Mouse (Mus musculus) neural tube, embryonic 14.5 days (tissue): ENCODE measurements around the gene Cpeb1. TPM values are rescaled to one million over a fixed set of nuclear protein-coding genes. Genes with fewer than 3 reads are reported as not detected.
A peak's percentile ranks its signal among the peaks of the same experiment; 100 is the strongest.

ENCODE experiments used
- ATAC-seq: fragments of 200-750 bp; cut with Nextera tagmentation; 2 replicates; pipeline ENCODE4 v1.8.0; 2017; ENCODE audit warnings: low read depth, mild to moderate bottlenecking, moderate TSS enrichment, moderate library complexity
- H3K27ac ChIP-seq: fragments of 300-500 bp; sonication (generic); 2 replicates; pipeline ENCODE4 v1.5.1; 2014; ENCODE audit warnings: low read depth, mild to moderate bottlenecking, control low read depth, low read length, moderate library complexity, mixed read lengths
- H3K27me3 ChIP-seq: fragments of 300-500 bp; sonication (generic); 2 replicates; pipeline ENCODE4 v1.6.1; 2014; ENCODE audit warnings: low read length; ENCODE audit not compliant: control insufficient read depth, insufficient read depth
- H3K36me3 ChIP-seq: fragments of 300-500 bp; sonication (generic); 2 replicates; pipeline ENCODE4 v1.6.1; 2014; ENCODE audit warnings: low read length, mixed read lengths; ENCODE audit not compliant: control insufficient read depth, insufficient read depth
- H3K4me1 ChIP-seq: fragments of 300-500 bp; sonication (generic); 2 replicates; pipeline ENCODE4 v1.6.1; 2014; ENCODE audit warnings: low read length; ENCODE audit not compliant: control insufficient read depth, insufficient read depth
- H3K4me2 ChIP-seq: fragments of 300-500 bp; sonication (generic); 2 replicates; pipeline ENCODE4 v1.6.1; 2014; ENCODE audit warnings: mild to moderate bottlenecking, low read depth, low read length, control low read depth
- H3K4me3 ChIP-seq: fragments of 300-500 bp; sonication (generic); 2 replicates; pipeline ENCODE4 v1.5.1; 2014; ENCODE audit warnings: low read depth, low read length, control low read depth, mixed read lengths
- H3K9ac ChIP-seq: fragments of 300-500 bp; sonication (generic); replicated peaks from 2 replicates; pipeline ENCODE4 v1.6.1; 2014; ENCODE audit warnings: low read depth, mild to moderate bottlenecking, control low read depth, low read length, mixed read lengths
- H3K9me3 ChIP-seq: fragments of 300-500 bp; sonication (generic); 2 replicates; pipeline ENCODE4 v1.6.1; 2016; ENCODE audit warnings: low read length; ENCODE audit not compliant: control insufficient read depth
- WGBS: fragments of 180-500 bp; shearing (Covaris S2); extraction: QIAGEN DNeasy Blood & Tissue Kit; methylation state at CpG from one replicate; pipeline ENCODE4 v1.1.7; 2014; 5-methylcytosine and 5-hydroxymethylcytosine counted together
- polyA plus RNA-seq: library from polyadenylated mRNA; unstranded; fragments of >200 nt; fragmentation: Nextera tagmentation; extraction: Ambion mirVana; gene quantifications from 2 replicates; pipeline ENCODE4 v1.2.1, GENCODE M21; 2014

Gene Cpeb1
- polyA plus RNA-seq = 6.9 and 8.0 TPM in 2 replicates

DNA sequence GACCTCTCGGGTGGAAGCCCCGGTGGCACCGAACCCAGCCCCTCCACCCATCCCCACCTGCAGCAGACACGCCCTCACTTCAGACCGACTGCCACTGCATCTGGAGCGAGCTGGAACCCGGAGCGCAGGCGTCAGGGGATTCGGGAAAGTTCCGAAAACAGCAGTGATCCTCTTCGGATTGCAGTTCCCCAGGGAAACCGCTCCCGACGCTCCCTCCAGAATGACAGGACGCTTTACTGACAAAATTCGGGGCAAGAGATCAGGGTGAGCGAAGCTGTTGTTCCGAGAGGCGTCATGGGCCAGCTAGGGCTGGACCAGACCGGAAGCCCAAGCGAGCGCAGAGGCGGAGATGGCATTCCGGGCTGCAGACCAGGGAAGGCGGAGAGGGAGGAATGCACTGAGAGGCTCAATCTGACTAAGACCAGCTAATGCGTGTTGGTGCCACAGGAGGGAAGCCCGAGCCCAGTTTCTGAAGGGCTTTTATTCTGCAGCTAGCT lies at the start of gene Cpeb1:
Gene Cpeb1, minus strand, starts transcription at position 311 of the 497 bp plus-strand sequence.
- H3K4me3 ChIP-seq = peak within 1 kb of the TSS; percentile 54
- H3K27ac ChIP-seq = no peak within 1 kb of the TSS
- H3K4me1 ChIP-seq = peaks cover 21% of the 10 kb centered on the region; the same call in 1 of the 2 replicates
- H3K9ac ChIP-seq = peak within 1 kb of the TSS; percentile 48
- no peaks in the 10 kb centered on the region for H3K9me3 ChIP-seq
- peak within 1 kb of the TSS; percentile 91 for H3K4me2 ChIP-seq
- WGBS = under 1% methylated on average over 28 of the region's 28 CpGs
- ATAC-seq = peak; percentile 67; the same call in 1 of the 2 replicates
- H3K36me3 ChIP-seq = no peaks in the 10 kb centered on the region; the same call in 1 of the 2 replicates
- peaks cover 42% of the 10 kb centered on the region for H3K27me3 ChIP-seq

- no peaks in the 10 kb centered on the region for H3K4me1 ChIP-seq
- H3K36me3 ChIP-seq = no peaks in the 10 kb centered on the region
- H3K27ac ChIP-seq = no peak overlapping the region
- 87% methylated on average over 2 of the region's 2 CpGs for WGBS
- no peak for ATAC-seq
- no peaks in the 10 kb centered on the region for H3K9me3 ChIP-seq
- H3K4me3 ChIP-seq = no peak overlapping the region
- no peaks in the 10 kb centered on the region for H3K27me3 ChIP-seq
- no peak overlapping the region for H3K9ac ChIP-seq
- no peak overlapping the region for H3K4me2 ChIP-seq
These were observed 45.8 kb upstream of the Cpeb1 start for GRCm38 (mm10) chr7:81501050-81501449.

- Histone ChIP-seq H3K9me3 (no peaks in the 10 kb centered on the region), H3K27ac (no peak within 1 kb of the TSS), H3K36me3 (no peaks in the 10 kb centered on the region), H3K4me2 (no peak within 1 kb of the TSS), H3K4me1 (no peaks in the 10 kb centered on the region), H3K9ac (no peak within 1 kb of the TSS), H3K27me3 (peaks cover 2% of the 10 kb centered on the region; the same call in 1 of the 2 replicates), H3K4me3 (no peak within 1 kb of the TSS)
- ATAC-seq = no peak
- 70% methylated on average over 7 of the region's 7 CpGs for WGBS
These were observed 42.9 kb upstream of the Cpeb1 start, which contains the start of gene BC048679 for GRCm38 (mm10) chr7:81498181-81498580. Gene BC048679, minus strand, starts transcription at chr7:81498281.

- Histone ChIP-seq H3K27ac (no peak overlapping the region), H3K4me3 (no peak overlapping the region), H3K27me3 (peaks cover 2% of the 10 kb centered on the region; the same call in 1 of the 2 replicates), H3K4me2 (no peak overlapping the region), H3K9me3 (no peaks in the 10 kb centered on the region), H3K4me1 (peaks cover 6% of the 10 kb centered on the region), H3K36me3 (no peaks in the 10 kb centered on the region), H3K9ac (no peak overlapping the region)
- 12% methylated on average over 6 of the region's 6 CpGs for WGBS
- ATAC-seq = no peak
These were observed 41.9 kb upstream of the Cpeb1 start for GRCm38 (mm10) chr7:81497171-81497570.

- Histone ChIP-seq H3K36me3 (no peaks in the 10 kb centered on the region), H3K4me2 (peak within 1 kb of the TSS; percentile 54), H3K27ac (peak within 1 kb of the TSS; percentile 97), H3K9me3 (no peaks in the 10 kb centered on the region), H3K27me3 (peaks cover 2% of the 10 kb centered on the region; the same call in 1 of the 2 replicates), H3K4me3 (peak within 1 kb of the TSS; percentile 86), H3K9ac (peak within 1 kb of the TSS; percentile 87), H3K4me1 (peaks cover 13% of the 10 kb centered on the region)
- under 1% methylated on average over 57 of the region's 57 CpGs for WGBS
- peak; percentile 95 for ATAC-seq
These were observed 38.2 kb upstream of the Cpeb1 start, which contains the start of gene Ap3b2 for GRCm38 (mm10) chr7:81493331-81494021. Gene Ap3b2, minus strand, starts transcription at chr7:81493925.

DNA sequence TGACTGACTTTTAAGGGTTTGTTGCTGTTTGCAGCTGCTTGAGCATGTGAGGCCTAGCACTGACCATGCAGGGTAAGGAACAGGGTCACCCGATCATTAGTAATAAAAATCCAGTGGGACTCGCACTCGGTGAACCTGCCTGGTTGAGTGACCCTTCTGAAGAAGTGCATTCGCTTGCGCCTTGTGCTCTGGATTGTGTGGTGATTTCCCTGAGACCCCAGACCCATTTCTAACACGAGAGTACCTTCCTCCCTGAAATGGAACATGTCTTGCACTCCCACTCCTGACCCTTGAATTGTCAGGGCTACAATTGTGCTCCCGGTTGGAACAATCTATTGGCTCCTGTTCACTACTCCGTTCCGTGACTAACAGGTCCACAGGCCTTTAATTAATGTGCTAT lies 37.4 kb upstream of the Cpeb1 start:
- 27% methylated on average over 9 of the region's 9 CpGs for WGBS
- Histone ChIP-seq H3K27ac (peak overlapping the region; percentile 97), H3K9ac (peak overlapping the region; percentile 87), H3K36me3 (no peaks in the 10 kb centered on the region), H3K4me3 (peak overlapping the region; percentile 86), H3K4me1 (peaks cover 13% of the 10 kb centered on the region), H3K9me3 (no peaks in the 10 kb centered on the region), H3K27me3 (peaks cover 2% of the 10 kb centered on the region; the same call in 1 of the 2 replicates), H3K4me2 (peak overlapping the region; percentile 54)
- no peak for ATAC-seq

DNA sequence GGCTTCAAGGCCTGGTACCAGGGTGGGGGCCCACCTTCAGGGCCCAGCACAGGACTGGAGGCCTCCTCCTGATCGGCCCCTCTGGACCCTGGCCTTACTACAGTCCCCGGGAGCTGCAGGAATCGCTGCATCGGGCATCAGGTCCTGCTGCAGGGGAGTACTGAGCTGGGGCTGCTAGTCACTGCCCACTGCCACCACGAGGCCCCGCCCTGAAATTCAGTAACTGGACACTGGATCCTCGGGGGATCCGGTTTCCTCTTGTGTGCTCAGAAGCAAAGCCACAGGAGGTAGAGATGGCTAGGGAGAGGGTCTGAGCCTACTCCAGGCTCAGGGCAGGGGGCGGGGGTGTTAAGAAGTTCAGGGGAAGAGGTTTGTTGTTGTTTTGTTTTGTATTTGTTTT lies 34.4 kb upstream of the Cpeb1 start:
- H3K4me2 ChIP-seq = no peak overlapping the region
- WGBS = 10% methylated on average over 9 of the region's 9 CpGs
- no peak overlapping the region for H3K9ac ChIP-seq
- ATAC-seq = no peak
- peaks cover 2% of the 10 kb centered on the region; the same call in 1 of the 2 replicates for H3K27me3 ChIP-seq
- no peaks in the 10 kb centered on the region for H3K36me3 ChIP-seq
- no peak overlapping the region for H3K4me3 ChIP-seq
- peaks cover 13% of the 10 kb centered on the region for H3K4me1 ChIP-seq
- H3K27ac ChIP-seq = no peak overlapping the region
- H3K9me3 ChIP-seq = no peaks in the 10 kb centered on the region

DNA sequence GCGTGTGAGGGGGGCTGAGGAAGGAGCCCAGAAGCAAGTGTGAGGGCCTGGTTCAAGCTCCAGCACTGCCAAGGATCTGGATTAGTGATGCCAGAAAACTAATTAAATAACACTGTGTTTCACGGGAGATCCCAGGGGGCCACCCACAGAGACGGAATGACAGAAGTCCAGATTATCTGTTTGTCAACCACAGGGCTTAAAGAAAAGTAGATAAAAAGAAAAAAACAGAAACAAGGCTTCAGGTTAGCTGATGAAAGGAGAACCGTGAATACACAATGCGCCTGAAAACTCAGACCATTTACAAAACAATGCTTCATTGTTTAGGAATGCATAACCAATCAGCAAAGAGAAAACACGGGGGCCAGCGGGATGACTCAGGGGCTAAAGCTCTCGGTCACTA lies 25.5 kb upstream of the Cpeb1 start:
- no peak overlapping the region for H3K9ac ChIP-seq
- no peak overlapping the region for H3K27ac ChIP-seq
- no peaks in the 10 kb centered on the region for H3K4me1 ChIP-seq
- 2% methylated on average over 8 of the region's 8 CpGs for WGBS
- H3K4me3 ChIP-seq = no peak overlapping the region
- H3K27me3 ChIP-seq = no peaks in the 10 kb centered on the region
- H3K9me3 ChIP-seq = no peaks in the 10 kb centered on the region
- H3K4me2 ChIP-seq = no peak overlapping the region
- ATAC-seq = no peak
- H3K36me3 ChIP-seq = peaks cover 22% of the 10 kb centered on the region

DNA sequence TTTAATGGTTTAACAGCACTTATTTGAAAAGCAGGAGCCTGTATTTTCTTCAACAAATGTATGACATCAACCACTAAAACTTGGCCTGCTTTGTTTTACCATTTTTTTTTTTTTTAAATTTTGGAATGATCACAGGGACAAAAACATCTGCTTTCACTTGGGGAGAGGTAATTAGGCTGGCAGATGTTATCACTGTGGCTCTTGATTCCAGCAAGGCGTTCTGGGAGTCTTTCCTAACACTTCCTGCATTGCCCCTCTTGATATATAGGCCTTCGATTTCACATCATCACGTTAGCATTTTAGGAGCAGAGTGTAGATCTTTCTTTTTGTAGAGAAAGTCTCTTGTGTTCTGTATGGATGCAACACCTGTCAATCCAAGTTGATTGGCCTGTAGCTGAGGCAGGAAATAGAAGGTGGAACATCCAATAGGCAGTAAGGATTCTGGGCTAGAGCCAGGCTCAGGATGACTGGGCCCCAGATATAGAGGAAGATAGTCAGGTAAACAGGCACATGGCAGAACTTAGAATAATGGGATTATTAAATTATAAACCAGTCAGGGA lies 24.3 kb upstream of the Cpeb1 start:
- no peak for ATAC-seq
- no peaks in the 10 kb centered on the region for H3K4me1 ChIP-seq
- H3K27ac ChIP-seq = no peak overlapping the region
- H3K4me2 ChIP-seq = no peak overlapping the region
- 67% methylated on average over 3 of the region's 3 CpGs for WGBS
- no peak overlapping the region for H3K4me3 ChIP-seq
- peaks cover 25% of the 10 kb centered on the region for H3K36me3 ChIP-seq
- no peaks in the 10 kb centered on the region for H3K9me3 ChIP-seq
- H3K9ac ChIP-seq = no peak overlapping the region
- H3K27me3 ChIP-seq = no peaks in the 10 kb centered on the region
